Mouse (Mus musculus): ENCODE measurements at regions not wholly inside any gene's neighbourhood (a gene's known extent, or its start where the extent isn't known, plus 50 kb on each side); places are given as distances from the start of the nearest gene placed in this dataset.

DNA sequence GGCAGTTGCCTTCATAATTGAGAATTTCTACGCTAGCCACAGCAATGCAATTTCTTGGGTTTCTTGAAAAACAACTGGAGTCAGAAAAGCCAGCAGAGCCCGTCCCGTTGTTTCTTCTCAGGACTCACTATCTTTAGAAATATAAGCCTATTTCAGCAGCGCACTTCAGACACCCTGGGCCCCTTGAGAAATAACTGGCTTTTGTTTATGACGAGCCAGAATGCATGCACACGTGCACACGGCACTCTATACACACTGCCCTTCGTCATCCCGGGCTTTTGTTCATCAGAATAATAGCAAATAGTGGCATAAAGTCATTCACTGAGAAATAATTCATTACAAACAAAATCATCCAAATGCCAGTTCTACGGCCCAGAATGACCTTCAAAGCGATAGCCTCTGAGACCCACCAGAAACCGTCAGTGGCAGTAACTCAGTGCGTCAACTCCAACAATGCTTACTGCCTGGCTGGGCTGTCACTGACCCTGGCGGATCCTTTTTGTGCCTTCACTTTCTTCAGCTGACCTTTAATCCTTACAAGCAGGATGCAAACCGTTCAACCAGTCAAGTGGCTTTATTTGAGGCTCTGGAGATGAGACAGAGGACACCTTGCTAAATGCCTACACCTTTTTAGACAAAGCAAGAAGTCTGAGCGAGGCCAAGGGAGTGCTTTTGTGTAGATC lies 126.7 kb upstream of the Smarca2 start:
- no peak for DNase-seq

- DNase-seq, result no peak
Measured at GRCm38 (mm10) chr19:26484322-26484721, 120.5 kb upstream of the Smarca2 start.

GRCm38 (mm10) chr19:26492806-26493205 lies 112.0 kb upstream of the Smarca2 start:
- no peak for DNase-seq

- no peak for DNase-seq
Measured at GRCm38 (mm10) chr19:26501064-26501463, 103.8 kb upstream of the Smarca2 start.

DNA sequence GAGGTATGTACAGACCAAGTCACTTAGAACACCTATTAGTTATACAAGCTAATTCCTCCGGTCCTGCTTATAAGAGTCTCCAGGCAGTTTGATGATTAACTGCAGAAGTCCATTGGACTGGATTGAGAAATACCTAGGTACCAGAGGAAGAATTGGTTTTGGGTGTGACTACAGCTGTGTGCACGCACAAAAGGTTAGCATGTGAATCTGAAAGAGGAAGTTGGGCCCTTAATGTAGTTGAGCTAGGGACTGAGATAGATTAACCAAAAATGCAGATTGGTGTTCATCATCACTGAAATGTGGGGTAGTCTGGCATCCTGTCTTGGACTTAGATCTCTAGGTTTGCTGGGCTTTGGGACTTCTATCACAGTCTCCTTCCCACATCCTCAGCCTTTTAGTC lies 100.8 kb upstream of the Smarca2 start:
- DNase-seq, result no peak

- no peak for DNase-seq
Measured at GRCm38 (mm10) chr19:26506802-26507201, 98.0 kb upstream of the Smarca2 start.

DNA sequence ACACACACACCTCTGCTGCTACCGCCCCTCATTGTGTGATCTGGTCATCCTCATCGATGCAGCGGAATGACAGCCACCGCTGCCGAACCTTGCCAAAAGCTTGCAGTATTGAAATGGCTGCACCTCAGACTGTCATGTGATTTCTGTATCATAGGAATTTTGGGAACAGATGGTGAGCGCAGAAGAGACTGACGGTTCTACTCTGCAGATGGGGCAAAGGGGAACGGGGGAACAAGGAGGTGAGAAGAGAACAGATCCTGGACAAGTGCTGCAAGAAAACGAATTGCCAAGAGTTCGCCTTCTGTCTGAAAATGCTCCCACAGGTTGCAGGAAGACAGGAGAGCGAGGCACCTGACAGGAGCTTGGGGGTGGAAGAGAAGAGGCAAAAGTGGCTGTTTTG lies 96.9 kb upstream of the Smarca2 start:
- DNase-seq, result no peak

GRCm38 (mm10) chr19:26508616-26509015 lies 96.2 kb upstream of the Smarca2 start:
- DNase-seq, result no peak

DNA sequence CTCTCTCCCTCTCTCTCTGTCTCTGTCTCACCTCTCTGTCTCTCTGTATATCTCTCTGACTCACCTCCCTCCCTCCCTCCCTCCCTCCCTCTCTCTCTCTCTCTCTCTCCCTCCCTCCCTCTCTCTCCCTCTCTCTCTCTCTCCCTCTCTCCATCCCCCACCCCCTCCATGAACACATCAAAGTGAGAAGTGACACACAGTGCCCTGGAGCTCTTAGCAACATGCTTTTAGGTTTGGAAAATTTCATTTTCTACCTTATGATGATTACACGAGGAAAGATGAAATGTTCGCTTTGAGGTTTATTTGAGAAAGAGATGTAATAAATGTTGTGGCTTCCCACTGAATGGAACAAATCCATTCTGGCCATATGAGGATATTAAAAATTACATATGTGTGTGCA lies 95.6 kb upstream of the Smarca2 start:
- DNase-seq, result no peak

GRCm38 (mm10) chr19:26510185-26510584 lies 94.7 kb upstream of the Smarca2 start:
- no peak for DNase-seq

- DNase-seq, result no peak
Measured at GRCm38 (mm10) chr19:26510887-26511286, 94.0 kb upstream of the Smarca2 start.

DNA sequence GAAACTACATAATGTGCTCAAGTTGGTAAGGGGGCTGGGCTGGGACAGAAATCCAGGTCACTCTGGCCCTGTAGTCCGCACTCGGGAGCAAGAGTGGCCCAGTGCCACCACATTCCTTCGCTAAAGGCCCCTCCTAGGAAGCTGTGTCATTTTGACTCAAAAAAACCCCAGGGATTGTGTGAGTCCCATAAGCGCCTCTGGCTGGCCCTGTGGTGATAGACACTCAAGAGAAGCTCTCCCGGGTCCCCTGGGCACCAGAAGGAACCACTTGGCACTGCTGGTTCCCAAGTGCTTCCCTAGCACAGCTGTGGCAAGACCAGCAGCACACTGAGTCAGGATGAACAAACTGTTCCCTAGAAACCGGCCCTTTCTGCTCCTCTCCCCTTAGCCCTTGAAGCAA lies 93.1 kb upstream of the Smarca2 start:
- no peak for DNase-seq

- no peak for DNase-seq
Measured at GRCm38 (mm10) chr19:26524583-26524982, 80.3 kb upstream of the Smarca2 start.

GRCm38 (mm10) chr19:26531390-26531789 lies 73.5 kb upstream of the Smarca2 start:
- DNase-seq, result no peak

GRCm38 (mm10) chr19:26532509-26532908 lies 72.3 kb upstream of the Smarca2 start:
- DNase-seq, result no peak

- no peak for DNase-seq
Measured at GRCm38 (mm10) chr19:26545671-26546070, 59.2 kb upstream of the Smarca2 start.

GRCm38 (mm10) chr19:26547522-26547921 lies 57.3 kb upstream of the Smarca2 start:
- DNase-seq, result no peak

- DNase-seq, result no peak
Measured at GRCm38 (mm10) chr19:26548562-26549270, 56.1 kb upstream of the Smarca2 start.

DNA sequence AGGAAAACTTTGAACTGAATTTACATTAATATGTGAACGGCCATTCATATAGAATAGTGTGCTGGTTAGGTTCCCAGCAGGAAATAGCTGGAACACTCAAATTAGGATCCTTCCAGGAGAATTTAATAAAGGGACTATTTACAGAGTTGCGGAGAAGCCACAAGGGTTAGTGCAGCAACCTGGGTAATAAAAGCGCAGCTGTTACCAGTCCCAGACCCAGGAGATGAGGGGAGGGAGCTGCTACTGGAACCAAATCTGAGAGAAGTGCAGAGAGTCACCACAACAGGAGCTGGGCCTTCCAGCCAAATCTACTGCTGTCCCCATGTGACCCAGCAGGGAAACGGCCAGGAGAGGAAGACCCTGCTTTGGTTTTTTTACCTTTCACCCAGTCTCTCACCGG lies 54.6 kb upstream of the Smarca2 start:
- no peak for DNase-seq
